Mouse (Mus musculus): ENCODE data around the gene Bco1.

Bco1 gene

DNA sequence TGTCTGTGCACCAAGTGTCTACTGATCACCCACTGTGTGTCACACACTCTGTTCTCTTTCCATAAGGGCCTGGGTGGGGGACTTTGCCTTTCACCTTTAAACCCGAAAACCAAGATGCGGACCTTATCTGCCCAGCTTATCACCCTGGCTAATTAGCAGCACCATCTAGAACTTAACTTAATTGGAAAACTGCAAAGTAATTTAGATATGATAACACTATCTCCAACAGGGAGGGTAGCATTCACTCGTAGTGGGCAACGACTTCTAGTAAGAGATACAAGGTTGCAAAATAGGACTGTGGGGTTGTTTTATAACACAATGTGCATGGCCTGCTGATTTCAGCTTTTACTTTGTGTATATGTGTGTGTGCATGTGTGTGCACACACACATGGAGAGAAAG lies 5.9 kb upstream of the Bco1 start:
- DNase-seq (ENCODE audit: low read depth, low spot score) = no peak

DNA sequence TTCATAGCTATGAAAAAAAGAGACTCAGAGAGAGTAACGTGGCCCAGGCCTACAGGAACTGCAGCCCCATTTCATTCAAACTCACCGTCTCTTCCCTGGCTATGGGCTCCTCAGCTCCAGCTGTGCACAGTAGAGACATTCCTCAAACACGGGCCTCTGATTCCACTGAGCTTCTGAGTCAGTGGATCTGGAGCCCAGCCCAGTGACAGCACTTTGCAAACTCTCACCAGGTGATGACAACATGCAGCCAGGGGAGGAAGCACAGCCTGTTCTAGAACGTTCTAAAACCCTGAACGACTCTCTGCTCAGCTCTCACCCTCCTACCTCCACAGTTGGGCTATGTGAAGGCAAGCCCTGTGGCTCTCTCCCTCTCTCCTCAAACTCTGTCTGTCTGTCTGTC lies 1.6 kb upstream of the Bco1 start:
- no peak for DNase-seq (ENCODE audit: low read depth, low spot score)

DNA sequence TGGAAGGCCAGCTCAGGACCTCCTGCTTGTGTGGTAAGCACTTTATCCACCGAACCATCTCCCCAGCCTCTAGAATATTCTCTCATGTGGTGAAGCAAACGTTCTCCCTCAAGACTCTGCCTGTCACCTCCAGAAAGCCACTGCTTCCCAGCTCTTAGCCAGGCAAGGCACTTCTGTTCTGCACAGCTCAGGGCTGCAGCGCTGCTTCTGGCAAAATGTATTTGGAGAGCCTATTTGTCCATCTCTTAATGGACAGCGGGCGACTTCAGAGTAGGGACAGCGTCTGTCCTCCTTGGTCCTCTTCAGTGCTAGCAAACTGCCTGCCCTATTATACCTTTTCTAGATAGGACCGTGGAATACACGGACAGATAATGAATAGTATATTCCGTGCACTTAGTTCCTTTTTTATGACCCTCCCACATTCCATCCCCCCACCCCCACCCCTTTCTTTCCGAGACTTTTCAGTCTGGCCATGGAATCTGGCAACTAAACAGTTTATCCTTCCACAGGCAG lies 1.5 kb downstream of the Bco1 start:
- no peak for DNase-seq (ENCODE audit: low read depth, low spot score)

DNA sequence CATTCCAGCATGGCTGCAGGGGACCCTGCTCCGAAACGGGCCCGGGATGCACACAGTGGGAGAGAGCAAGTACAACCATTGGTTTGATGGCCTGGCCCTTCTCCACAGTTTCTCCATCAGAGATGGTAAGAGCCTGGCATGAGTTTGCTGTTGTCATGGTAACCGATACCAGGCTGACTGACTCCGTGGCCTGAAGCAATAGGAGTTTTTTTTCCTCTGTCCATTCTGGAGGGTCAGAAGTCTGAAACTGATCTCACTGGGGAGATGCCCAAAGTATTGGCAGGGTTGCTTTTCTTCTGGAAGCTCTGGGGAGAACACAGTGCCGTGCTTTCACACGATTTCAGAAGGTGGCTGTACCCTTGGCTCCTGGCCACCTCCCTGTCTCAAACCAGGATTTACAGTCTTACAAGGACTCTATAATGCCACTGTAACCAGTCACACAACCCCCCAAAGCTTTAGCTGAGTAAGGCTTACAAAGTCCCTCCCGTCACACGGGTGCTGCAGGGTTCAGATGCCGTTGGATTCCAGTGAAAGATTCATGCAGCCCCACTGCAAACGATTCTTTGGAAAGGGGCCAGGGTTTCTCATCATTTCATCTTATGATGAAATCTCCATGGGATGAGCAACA lies 2.0 kb downstream of the Bco1 start:
- DNase-seq (ENCODE audit: low read depth, low spot score) = no peak

DNA sequence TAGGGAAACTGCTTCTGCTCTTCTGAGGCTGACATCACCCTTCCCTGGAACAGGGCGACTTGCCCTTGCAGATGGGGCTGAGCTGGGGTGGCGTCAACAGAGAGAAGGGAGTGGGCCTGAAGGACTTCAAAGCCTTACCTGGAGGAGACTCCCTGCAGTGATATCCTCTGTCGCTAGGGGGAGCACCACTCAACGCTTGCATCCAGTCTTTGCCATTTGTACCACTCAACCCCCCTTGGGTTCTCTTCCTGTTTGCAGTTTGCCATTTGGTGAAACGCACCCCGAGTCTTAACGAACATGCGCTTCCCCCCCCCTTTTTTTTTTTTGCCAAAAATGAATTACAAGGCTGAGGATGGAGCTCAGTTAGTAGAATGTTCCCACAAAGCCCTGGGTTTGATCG lies 11.9 kb downstream of the Bco1 start:
- DNase-seq (ENCODE audit: low read depth, low spot score) = peak; percentile 46

DNA sequence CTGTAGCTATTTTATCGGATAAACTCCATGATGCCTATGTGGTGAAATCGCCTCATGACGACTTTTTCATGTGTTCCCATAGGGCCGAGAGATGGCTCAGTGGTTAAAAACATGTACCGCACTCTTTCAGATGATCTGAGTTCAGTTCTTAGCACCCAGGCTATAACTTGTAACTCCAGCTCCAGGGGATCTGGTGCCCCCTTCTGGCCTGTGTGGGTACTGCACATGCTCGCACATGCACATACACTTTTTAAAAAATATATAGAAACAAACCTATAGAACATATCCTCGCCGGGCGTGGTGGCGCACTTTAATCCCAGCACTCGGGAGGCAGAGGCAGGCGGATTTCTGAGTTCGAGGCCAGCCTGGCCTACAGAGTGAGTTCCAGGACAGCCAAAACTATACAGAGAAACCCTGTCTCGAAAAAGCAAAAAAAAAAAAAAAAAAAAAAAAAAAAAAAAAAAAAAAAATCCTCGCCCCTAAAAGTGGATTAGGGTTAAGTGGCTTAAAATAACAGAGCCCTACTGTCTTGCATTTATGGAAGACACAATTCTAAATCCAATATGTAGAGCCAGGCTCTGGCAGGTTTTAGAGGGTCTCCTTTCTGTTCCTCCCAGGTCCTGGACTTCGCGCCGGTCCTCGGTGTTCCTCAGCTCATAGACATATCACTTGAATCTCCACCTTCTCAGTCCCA lies 13.5 kb downstream of the Bco1 start:
- DNase-seq (ENCODE audit: low read depth, low spot score) = no peak

DNA sequence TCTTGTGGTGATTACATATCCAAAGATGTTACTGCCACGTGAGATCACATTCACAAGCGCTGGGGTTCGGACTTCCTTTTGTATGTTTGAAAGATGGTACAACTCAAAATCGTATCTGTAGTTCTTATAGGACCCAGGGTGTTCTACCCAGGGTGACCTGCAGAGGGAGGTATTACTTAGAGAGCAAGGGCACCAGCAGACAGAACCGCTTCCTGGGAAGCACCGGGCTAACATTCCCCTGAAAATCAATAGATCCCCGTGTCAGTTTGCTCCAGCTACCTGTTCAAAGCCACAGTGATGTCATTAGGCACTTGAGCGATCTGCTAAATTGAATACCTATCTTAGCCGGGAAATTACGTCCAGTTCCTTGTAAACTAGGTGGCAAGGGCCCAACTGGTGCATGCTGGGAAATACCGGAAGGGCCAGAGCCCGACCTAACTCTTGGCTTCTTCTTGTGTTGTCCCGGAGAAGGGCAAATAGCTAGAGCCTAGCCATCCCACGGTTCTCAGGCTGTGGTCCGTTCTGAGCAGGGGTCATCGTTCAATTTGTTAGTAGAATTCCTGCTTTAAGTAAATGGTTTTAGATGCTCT lies 14.2 kb downstream of the Bco1 start:
- DNase-seq (ENCODE audit: low read depth, low spot score) = no peak

DNA sequence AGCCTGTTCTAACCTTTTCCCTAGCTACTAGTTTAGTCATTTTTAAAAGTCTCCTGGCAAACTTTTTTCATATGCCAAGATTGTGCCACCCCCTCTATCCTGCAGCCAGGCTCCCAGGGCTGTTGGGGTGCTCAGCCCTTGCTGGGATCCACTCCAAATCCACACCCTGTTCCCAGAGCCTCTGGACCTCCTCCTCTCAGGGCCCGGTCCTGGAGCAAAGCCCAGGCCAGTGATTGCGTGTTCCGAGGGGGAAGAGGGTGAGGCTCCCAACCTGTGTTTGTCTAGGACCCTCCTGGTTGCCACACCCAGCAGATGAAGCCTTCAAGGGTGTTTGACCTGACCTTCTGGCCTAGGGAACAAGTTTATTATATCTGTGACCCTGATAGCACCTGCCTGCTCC lies 16.0 kb downstream of the Bco1 start:
- no peak for DNase-seq (ENCODE audit: low read depth, low spot score)

DNA sequence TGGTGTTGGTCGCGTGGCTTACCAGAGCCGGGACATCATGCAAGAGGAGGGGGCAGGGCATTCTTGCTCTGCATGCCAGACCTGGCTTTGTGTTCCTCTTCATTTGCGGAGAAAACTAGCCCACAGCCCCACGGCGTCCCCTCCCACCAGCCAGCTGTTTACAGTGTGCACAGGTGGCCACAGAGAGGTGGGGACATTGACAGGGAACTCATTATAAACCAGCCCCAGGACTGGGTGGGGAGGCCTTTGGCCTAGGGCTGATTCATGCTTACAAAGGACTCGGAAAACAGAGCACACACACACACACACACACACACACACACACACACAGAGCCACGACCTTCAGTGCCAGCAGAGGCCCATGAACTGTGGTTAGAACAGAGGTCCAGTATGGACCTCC lies 16.6 kb downstream of the Bco1 start:
- no peak for DNase-seq (ENCODE audit: low read depth, low spot score)

DNA sequence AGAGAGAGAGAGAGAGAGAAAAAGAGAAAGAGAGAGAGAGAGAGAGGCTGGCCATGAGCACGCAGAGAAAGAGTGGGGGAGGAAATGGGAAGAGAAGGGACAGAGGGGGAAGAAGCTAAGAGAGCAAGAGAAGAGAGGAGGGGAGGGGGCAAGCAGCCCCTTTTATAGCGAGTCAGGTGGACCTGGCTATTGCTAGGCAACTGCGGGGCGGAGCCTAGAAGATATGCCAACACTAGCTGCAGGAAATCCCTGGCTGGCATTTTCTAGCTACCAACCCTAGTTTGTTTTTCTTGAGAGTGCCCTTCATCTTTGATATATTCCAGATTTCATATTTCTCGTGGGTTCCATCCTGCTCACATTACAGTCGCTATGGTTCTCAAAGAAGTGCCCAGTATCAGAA lies 19.4 kb downstream of the Bco1 start:
- DNase-seq (ENCODE audit: low read depth, low spot score) = no peak

DNA sequence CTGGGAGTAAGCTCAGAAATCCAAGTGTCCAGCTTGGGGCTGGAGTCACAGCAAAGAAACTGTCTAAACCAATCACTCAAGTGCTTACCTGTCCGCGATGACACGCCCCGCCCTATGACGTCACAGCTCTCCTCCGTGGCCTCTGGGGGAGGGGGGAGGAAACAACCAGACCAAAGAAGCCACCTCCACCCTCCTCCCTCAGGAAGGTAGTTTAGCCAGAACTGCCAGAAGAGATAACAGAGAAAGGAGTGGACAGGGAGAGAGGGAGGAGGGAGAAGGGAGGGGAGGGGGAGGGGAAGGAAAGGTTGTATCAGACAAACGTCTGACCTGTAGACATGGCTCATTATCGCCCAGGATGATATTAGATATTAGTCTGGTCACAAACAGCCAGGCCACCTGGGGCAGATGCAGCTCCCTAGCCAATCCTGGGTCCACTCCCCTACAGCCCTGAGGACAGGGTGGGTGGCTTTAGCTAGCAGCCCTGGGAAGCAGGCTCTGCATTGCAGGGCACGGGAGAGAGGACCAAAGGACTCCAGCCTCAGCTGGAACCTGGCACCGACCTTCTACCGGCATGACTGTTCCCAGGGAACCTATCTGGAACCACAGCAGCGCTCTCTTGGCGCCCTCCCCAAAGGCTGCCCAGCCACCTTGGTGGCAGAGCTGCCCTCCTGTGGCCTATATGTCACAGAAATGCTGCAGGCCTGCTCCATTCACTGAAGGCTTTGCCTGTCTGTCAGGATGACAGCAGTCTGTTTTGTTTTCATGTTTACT lies 20.2 kb downstream of the Bco1 start:
- DNase-seq (ENCODE audit: low read depth, low spot score) = no peak

DNA sequence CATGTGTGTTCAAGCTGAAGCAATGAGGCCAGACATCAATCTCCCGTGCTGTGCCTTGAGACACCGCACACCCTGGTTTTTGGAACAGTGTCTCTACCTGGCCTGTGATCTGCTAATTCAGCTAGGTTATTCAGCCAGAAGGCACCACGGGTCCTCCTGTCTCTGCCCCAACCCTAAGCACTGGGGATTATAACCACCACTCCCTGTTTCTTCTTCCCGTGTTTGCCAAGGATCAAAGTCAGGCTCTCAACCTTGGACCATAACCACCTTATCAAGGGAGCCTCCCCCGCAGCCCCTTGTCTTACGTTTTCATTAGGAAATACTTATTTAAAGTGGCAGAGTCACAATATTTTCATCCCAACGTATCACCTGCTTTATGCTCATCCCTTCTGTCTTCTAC lies 20.9 kb downstream of the Bco1 start:
- no peak for DNase-seq (ENCODE audit: low read depth, low spot score)

DNA sequence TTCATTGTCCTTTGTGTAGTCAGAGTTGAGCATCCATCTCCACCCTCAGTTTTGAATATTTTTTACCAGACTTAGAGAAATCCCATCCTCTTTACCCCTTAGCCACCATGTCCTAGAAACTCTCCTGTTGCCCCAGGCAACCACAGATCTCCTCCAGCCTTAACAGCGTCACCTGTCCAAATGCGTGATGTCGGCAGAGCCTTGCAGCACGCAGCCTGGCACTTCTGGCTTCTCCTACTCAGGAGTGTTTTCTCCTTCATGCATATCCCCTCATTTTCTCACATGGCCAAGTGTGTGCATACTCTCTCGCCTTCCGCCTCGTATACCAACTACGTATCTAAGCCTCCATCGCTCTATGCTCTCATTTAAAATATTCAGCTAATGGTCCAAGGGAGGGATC lies 22.8 kb downstream of the Bco1 start:
- DNase-seq (ENCODE audit: low read depth, low spot score) = no peak

DNA sequence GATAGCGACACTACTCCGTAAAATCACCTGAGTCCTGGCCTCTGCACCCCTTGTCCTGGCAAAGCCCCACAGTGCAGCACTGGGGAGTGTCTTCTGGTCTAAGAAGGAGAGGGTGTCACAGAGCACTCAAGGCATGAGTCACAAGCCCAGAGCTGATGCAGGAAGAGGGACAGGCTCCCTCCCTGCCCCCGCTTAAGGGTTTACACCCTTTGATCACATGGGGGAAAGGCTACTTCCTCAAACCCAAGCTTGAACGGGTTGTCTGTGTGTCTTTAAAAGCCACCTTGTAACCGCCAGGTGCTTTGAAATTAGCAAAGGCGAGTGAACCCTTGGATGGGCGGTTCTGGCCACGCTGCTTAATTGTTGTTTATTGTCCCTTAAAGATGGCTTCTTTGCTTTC lies 25.6 kb downstream of the Bco1 start:
- DNase-seq (ENCODE audit: low read depth, low spot score) = no peak

DNA sequence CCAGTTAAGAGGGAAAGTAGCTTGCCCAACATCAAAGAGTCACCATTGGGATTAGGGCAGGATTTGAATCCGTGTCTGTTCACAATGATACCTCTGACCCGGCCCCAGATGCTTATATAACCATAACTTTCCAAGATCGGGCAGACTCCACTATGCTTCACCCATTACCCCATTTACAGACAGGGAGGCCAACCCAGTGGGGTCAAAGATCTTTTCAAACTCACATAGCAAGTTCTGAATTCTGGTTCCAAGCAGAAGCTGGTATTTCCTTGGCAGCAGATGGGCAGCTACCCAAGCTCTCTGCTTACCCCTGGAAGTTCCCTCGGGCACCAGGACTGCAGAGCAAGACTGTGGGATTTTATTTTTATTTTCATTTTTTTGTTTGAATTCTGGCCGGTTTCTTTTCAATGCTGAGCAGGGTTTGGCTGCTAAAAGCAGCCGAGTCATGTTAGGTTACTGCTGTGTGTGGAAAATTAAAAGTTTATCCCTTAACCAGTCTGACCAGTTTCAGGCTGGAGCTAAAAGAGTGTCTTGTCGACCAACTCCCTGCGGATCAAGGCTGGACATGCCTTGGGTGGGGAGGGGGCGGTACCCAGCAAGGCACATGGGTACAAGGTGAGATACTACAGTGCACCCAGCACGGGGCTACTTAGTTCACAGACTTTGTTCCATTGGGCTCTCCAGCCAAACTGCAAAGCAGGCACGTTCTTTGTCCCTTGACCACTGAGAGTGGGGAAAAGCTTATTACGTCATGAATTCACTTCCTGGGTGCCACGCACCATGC lies 28.4 kb downstream of the Bco1 start:
- no peak for DNase-seq (ENCODE audit: low read depth, low spot score)

DNA sequence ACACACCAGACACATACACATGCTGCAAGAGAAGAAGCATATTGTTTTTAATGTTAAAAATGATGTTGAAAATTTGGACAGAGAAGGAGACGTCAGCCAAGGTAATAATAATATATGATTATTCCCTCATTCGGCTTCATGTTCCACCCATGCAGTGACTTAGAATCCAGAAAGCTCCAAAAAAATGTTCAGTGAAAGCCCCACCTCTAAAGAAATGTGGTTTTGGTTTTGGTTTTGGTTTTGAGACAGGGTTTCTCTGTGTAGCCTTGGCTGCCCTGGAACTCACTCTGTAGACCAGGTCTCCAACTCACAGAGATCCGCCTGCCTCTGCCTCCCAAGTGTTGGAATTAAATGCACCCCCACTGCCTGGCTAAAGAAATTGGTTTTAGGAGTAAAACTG lies 30.2 kb downstream of the Bco1 start:
- DNase-seq (ENCODE audit: low read depth, low spot score) = no peak

DNA sequence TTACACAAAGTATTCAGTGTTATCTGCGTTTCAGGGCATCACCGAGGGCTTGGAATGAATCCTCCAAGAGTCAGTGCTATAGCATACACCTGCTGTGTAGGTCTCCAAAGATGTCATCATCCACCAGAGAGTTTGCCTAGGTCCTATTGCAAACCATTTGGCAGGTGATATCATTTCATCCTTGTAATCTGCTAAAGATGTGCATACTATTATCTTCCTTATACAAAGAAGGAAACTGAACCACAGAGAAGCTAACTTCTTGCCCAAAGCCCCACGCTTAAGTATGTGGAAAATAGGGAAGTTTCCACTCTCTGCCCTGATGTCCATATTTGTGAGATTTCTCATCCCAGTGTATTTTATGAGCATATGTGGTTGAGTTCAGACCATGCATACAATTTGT lies 30.8 kb downstream of the Bco1 start:
- no peak for DNase-seq (ENCODE audit: low read depth, low spot score)

DNA sequence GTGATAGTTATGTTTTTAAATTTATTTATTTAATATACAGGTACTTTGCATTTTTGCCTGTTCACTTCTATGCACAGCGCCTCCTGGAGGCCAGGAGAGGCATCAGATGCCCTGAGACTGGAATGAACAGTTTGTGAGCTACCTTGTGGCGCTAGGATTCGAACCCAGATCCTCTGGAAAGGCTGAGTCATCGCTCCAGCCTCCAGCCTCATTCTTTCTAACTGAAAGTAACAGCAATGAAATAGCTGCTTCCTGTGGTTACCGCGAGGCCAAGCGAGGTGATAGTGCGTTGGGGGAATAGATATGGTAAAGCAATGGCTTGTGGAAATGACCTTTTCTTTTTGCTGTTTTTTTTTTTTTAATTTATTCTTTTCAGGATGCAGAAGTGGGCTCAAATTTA lies 31.4 kb downstream of the Bco1 start:
- no peak for DNase-seq (ENCODE audit: low read depth, low spot score)

DNA sequence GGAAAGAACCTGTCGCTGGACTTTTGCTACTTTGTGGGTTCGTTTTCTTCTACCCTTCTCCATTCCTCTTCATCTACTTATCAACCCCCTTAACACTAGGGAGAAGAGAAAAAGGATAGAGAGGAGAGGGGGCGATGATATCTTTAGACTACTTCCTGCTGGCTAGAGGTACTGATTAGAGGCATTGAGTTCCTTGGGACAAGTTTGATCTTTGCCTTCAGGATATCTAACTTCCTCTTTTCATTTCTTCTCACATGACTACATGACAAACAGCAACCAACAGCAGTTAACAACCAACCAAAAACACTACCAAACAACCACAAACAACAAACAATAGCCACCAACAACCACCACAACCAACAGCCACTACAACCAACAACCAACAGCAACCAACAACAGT lies 38.0 kb downstream of the Bco1 start:
- DNase-seq (ENCODE audit: low read depth, low spot score) = no peak

DNA sequence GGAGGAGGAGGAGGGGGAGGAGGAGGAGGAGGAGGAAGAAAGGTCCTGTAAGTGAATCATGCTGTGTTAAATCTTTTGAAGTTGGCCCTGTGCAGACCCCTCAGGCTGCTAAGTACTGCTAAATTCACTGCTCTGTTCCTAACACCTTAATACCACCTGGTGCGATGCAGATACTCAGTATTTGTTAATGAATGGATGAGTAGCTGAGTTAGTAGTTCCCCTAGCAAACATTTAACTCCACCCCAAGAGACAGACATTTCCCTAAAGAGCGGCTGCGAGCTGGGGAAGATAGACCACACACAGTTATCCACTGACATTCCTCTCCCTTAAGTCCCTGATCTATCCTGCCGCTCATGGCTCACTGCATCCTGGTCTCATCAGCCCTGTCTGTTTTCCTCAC lies 40.7 kb downstream of the Bco1 start:
- no peak for DNase-seq (ENCODE audit: low read depth, low spot score)

DNA sequence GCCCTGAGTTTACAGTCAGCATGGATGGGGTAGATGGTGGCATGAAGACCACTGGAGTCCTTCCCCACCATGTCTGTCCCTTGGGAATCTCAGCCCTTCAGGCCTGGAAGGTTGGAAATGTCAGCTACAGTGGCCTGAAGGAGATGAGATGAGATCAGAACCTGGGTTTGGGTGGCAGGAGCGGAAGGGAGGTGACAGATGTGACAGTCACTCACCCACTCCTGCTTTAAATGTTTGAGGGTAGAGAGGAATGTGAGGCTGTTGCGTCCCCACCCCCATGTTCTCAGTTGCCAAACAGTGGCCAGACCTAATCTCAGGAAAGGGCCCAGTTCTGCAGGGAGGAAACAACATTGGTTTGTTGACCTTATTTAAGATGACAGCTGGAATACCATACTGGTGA lies 41.1 kb downstream of the Bco1 start:
- no peak for DNase-seq (ENCODE audit: low read depth, low spot score)

DNA sequence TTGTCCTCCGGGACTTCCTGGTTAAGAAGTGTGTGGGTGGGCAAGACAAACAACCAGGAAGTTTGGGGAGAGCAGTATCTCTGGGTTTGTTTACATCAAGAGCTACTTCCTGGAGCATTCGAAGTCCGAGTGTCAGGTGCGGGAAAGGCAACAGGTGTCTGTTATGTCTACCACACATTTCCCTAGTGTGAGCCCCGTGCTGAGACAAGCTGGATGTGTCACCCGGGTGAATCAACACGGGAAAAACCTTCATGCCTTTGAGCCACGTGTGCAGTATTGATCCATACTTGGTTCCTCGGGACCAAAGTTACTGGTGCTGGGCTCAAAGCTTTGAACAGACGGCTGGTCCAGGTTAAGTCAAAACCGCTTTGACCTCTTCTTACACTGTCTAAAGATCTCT lies 41.7 kb downstream of the Bco1 start:
- no peak for DNase-seq (ENCODE audit: low read depth, low spot score)

Measured in embryo, embryonic 11.5 days (tissue).